Mouse (Mus musculus): ENCODE measurements around the gene Adgrv1.

The Adgrv1 gene

DNA sequence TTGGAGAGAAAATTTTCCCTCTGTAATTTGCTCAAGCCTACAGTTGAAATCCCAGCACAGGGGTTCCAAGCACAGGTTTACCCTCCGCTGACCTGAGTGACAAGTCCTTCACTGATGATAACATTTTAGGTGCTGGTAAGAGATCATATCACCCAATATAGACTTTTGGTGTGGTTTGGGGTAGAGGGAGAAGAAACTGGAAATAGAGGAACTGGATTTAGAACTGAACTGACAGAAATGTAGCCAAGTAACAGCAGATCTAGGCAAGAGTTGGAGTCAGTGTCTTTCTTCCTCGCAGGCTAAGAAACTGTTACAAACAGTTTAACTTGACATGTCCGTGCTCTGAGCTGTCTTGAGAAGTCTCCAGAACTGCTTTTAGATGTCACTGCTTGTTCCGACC is 581.5 kb downstream of the Adgrv1 start:
- no peak for DNase-seq (ENCODE audit: low spot score in 2 of 2)

DNA sequence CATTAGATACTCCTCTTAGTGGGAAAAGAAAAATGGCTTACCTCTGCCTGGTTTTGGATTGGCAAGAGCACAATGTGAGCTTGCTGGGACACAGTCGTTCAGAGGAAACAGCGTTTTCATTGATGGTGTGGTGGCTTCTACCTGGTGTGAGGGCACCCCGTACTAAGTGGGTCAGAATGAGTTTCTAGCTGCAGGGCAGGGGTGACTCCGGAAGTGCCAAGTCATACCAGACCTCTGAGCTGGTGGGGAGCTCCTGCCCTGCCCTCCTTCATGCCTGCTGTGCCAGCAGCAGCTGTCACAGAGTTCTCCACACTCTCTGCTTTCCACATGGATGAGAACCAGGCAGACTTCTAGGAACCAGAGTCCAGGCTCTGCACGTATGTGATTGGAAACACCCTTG is 582.0 kb downstream of the Adgrv1 start:
- no peak for DNase-seq (ENCODE audit: low spot score in 2 of 2)

DNA sequence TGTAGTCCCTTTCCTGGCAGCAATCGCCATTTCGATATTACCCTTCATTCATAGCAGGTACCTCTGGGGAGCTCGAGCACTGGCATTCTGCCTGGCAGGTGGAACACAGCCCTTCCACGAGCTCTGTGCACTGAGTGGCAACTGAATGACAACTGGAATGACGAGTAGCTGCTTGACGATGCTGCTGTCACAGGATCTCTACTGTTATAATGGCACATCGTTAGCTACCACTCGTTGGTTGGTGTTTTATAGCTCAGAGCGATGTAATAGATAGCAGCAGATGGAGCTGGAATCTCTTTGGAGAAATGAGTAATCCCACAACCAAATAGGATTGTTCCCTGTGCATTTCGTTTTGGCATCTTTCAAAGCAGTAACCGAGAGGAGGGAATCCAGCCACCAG is 587.6 kb downstream of the Adgrv1 start:
- no peak for DNase-seq (ENCODE audit: low spot score in 2 of 2)

All from left cerebral cortex, adult 9 months (tissue).